Mouse (Mus musculus) forebrain, embryonic 15.5 days (tissue): ENCODE data around the gene Hpse2. TPM values are rescaled to one million over a fixed set of nuclear protein-coding genes. Genes with fewer than 3 reads are reported as not detected.

ENCODE experiments used
- ATAC-seq: fragments of 200-750 bp; cut with Nextera tagmentation; replicated peaks from 2 replicates; pipeline ENCODE4 v1.8.0; 2017; ENCODE audit warnings: mild to moderate bottlenecking, moderate TSS enrichment, moderate library complexity
- H3K27ac ChIP-seq: fragments of 300-500 bp; sonication (generic); replicated peaks from 2 replicates; pipeline ENCODE4 v1.5.1; 2015; ENCODE audit warnings: mild to moderate bottlenecking, inconsistent platforms
- H3K27me3 ChIP-seq: fragments of 300-500 bp; sonication (generic); 2 replicates; pipeline ENCODE4 v1.6.1; 2015; ENCODE audit warnings: inconsistent platforms
- H3K36me3 ChIP-seq: fragments of 300-500 bp; sonication (generic); 2 replicates; pipeline ENCODE4 v1.6.1; 2015; ENCODE audit warnings: mild to moderate bottlenecking, inconsistent platforms
- H3K4me1 ChIP-seq: fragments of 300-500 bp; sonication (generic); 2 replicates; pipeline ENCODE4 v1.6.1; 2015; ENCODE audit warnings: inconsistent platforms
- H3K4me2 ChIP-seq: fragments of 300-500 bp; sonication (generic); replicated peaks from 2 replicates; pipeline ENCODE4 v1.6.1; 2015; ENCODE audit warnings: mild to moderate bottlenecking, inconsistent platforms
- H3K4me3 ChIP-seq: fragments of 300-500 bp; sonication (generic); 2 replicates; pipeline ENCODE4 v1.5.1; 2015; ENCODE audit warnings: mild to moderate bottlenecking, inconsistent platforms
- H3K9ac ChIP-seq: fragments of 300-500 bp; sonication (generic); replicated peaks from 2 replicates; pipeline ENCODE4 v1.6.1; 2015; ENCODE audit warnings: mild to moderate bottlenecking, inconsistent platforms
- H3K9me3 ChIP-seq: fragments of 300-500 bp; sonication (generic); 2 replicates; pipeline ENCODE4 v1.6.1; 2016; ENCODE audit warnings: inconsistent platforms
- WGBS: fragments of 180-500 bp; shearing (Covaris S2); methylation state at CpG from one replicate; pipeline ENCODE4 v1.1.7; 2015; ENCODE audit warnings: mixed read lengths; 5-methylcytosine and 5-hydroxymethylcytosine counted together
- polyA plus RNA-seq: library from polyadenylated mRNA; unstranded; fragments of >200 nt; fragmentation: Nextera tagmentation; extraction: Ambion mirVana; gene quantifications from 2 replicates; pipeline ENCODE4 v1.2.1, GENCODE M21; 2015

Hpse2 gene
- polyA plus RNA-seq, 1 experiment from 2014 or later, result 0.22 TPM

GRCm38 (mm10) chr19:42737753-42738152 lies 650.4 kb downstream of the Hpse2 start:
- no peak overlapping the region for H3K4me2 ChIP-seq
- H3K27ac ChIP-seq, result no peak overlapping the region
- no peak for ATAC-seq
- 68% methylated on average over 9 of the region's 9 CpGs for WGBS
- no peak overlapping the region for H3K9ac ChIP-seq
- no peaks in the 10 kb centered on the region for H3K36me3 ChIP-seq
- H3K9me3 ChIP-seq, result no peaks in the 10 kb centered on the region
- no peaks in the 10 kb centered on the region for H3K27me3 ChIP-seq
- no peaks in the 10 kb centered on the region for H3K4me1 ChIP-seq
- no peak overlapping the region for H3K4me3 ChIP-seq

Other genes with a start within 250 kb of the Hpse2 start
- gene Cnnm1, start 52.1 kb upstream of the Hpse2 start, polyA plus RNA-seq, result 1.2 and 1.3 TPM in 2 replicates
- gene Got1, start 136.2 kb upstream of the Hpse2 start, polyA plus RNA-seq, result 71.3 and 75.6 TPM in 2 replicates
- 3.6 and 4.5 TPM in 2 replicates for gene Nkx2-3, start 224.0 kb upstream of the Hpse2 start, polyA plus RNA-seq